In the genomic region with DNA sequence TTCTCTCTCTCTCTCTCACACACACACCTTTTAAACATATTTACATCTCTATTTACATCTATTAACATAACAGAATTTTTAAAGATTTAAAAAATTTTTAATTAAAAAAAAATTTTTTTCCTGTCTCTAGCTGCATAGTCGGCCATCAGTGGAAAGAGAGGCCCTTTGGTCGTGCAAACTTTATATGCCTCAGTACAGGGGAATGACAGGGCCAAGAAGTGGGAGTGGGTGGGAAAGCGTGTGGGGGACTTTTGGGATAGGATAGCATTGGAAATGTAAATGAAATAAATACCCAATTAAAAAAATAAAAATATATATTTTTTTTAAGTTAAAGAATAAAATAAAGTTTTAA, we compare ENCODE assay signal across 1 mouse cellular context.
A peak's percentile ranks its signal among the peaks of the same experiment; 100 is the strongest.
TF ChIP-seq lines count a peak whose summit lies in the region.

No protein-coding gene starts in this region.

TF ChIP-seq in CH12.LX, 34 proteins besides CTCF, POLR2A, EP300 and RAD21:
- TF ChIP-seq MYC (IDR thresholded peaks at IDR 0.05; ENCODE audit: low read depth, low read length) = peak; percentile 18; the same call in 1 of the 2 replicates
